Mouse (Mus musculus) common myeloid progenitor, adult 5-6 weeks (primary cell): ENCODE measurements around the gene Crnkl1. TPM values are rescaled to one million over a fixed set of nuclear protein-coding genes. Genes with fewer than 3 reads are reported as not detected.

Experiments
- ATAC-seq: replicated peaks from 2 replicates; pipeline ENCODE4 v1.8.0; 2016; ENCODE audit warnings: low read depth, mild to moderate bottlenecking, moderate TSS enrichment, inconsistent platforms; ENCODE audit not compliant: poor library complexity, severe bottlenecking
- total RNA-seq: library from RNA; stranded (forward); fragments of 200-1000, 187-1606 nt; gene quantifications from 2 replicates; pipeline ENCODE4 v1.2.3, GENCODE M21; 2017

The Crnkl1 gene
- total RNA-seq, 1 experiment from 2014 or later: 78.7 TPM

DNA sequence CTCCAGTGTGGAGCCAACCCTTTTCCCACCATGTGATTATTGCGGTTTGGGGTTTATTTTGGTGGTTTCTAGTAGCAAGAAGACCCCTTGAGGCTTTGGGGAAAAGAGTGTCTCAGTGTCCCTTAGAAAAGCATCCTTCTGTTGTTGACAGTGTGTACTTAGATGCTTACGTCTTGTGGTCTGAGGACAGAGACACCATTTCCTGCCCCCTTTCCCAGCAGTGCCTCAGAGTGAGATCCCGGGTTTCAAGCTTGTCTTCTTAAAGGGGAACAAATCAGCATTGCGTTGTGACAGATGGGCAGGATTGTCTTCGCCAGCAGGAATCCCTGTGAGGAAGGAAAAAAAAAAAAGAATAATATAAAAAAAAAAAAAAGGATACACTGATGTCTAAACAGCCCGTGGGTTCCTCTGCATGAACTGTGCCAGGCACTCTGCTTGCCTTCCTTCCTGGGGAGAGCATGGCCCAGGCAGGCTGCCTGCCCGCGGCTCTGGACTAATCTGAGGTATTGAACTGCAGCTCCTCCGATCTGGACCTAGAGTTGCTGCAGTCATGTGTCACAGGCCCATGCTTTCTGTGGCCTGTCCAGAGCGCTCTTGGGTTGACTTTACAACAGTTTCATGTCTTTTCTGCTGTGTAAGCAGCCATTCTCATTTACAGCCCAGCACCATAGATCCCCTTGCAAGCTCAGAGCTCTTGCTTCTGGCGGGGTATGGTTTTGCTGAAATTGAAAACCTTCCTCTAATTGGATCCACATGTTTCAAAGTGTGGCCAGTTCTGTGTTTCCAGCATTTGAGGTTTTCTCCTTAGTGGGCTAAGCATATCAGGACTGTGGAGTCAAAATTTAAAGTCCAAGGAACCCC, 53.7 kb downstream of the Crnkl1 start:
- ATAC-seq: peak; percentile 34; the same call in 1 of the 2 replicates

DNA sequence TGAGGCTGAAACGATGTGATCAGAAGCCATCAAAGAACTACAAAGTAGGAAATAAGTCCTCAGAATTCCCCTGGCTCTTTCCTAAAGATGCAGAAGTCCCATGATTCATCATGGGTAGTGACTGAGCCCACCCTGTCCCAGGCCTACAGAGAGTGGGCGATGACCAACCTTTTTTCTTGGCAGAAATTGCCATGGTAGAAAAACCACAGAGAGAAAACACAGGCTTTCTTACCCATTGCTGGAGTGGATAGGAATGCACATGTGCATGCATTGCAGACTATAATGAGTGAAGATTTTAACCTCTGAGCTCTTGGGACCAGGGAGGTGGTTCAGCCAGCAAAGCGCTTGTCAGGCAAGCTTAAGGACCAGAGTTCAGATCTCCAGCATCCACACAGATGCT, 57.6 kb downstream of the Crnkl1 start:
- no peak for ATAC-seq

DNA sequence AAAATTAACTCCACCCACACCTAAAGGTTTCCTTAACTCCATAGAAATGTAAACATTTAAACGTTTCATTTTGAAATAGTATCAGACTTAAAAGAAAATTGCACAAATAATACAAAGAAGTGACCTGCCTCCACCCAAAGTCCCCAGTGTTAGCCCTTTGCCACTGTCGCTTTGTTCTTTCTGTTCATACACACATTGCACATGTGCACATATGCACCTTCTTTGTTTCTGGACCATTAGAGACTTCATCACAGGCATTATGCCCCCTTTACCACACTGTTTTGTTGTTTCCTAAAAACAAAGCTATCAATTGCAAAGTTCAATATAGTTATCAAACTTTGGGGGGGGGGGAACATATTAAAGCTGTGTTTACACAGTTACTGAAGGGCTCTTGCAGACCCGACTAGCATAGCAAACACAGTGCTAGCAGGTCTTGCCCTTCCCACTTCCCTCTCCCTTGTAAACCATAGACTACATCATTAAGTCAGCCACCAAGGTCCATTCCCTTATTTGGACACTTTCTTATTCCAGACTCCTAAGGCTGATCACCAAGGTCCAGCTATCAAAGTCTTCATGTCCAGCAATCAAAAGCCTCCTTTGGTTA, 59.8 kb downstream of the Crnkl1 start:
- ATAC-seq: no peak

DNA sequence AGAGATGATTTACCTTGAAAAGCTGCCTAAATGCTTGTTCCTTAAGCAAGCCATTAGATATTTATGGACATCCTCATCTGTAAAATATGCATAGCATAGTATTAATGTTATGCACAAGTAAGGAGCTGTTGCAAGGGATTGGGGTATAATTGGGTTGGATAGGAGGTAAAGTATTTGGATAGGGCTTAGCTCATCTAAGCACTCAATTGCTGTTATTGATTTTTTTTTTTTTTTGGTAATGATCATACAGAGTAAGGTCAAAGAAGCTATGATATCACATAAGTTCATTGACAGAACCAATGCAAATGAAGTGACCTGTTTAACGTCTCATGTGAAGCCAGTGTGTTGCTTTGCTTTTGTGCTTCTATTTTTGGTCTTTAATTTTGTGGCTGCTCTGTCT, 60.9 kb downstream of the Crnkl1 start:
- no peak for ATAC-seq

DNA sequence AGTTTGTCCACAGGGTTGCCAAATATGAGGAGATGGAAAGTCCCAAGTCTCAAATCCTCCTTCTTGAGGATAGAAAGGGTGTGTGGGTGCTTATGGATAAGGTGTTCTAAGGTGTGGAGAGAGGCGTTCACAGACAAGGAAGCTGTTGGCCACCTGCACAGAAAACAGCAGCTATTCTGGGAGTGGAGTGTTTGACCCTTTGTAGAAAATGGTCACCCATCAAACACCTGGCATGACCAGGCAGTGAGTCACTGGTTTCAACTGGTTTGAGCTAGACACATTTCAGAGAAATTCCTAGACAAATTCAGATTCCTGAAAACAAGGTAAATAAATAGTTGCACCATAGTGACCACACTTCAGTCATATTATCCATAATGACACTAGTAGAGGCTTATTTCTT, 62.7 kb downstream of the Crnkl1 start:
- ATAC-seq: no peak

DNA sequence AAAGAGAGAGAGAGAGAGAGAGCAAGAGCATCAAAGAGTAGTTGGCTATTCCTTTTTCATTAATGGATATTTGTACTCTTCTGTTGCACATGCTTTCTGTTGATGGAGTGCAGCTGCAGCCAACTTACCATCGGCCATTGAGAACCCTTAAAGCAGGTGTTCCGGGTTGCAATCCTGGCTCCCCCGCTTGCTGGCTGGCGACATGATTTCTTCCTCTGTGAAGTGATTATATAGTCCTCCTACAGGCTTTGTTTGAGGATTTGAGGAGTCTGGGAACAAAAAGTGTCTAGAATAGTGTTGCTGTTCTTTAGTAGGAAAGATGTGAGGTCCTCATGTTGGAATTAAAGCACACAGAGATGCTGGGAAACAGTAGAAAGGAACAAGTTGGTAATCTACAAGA, 63.5 kb downstream of the Crnkl1 start:
- no peak for ATAC-seq

Other genes starting within 250 kb of the Crnkl1 start
- 69.9 and 75.7 TPM in 2 replicates for gene Naa20, start 32.9 kb downstream of the Crnkl1 start, total RNA-seq
- 0.34 TPM in 1 of 2 replicates, not detected in the other for gene Cfap61, start 230 bp downstream of the Crnkl1 start, total RNA-seq